Mouse (Mus musculus): ENCODE results near the gene Arhgef12.
"Not testable (repeated sequence)": the region's sequence is repeated elsewhere in the genome, so short reads cannot be mapped to it uniquely, and the experiment has no call there.

Gene Arhgef12

GRCm38 (mm10) chr9:43107187-43107517 is at the start of gene Arhgef12:
Gene Arhgef12, minus strand, starts transcription at chr9:43107239.
- DNase-seq (ENCODE audit: low read depth) = peak; percentile 84

GRCm38 (mm10) chr9:43155960-43156359 is 48.9 kb upstream of the Arhgef12 start:
- DNase-seq (ENCODE audit: low read depth) = no peak

GRCm38 (mm10) chr9:43151779-43152178 is 44.7 kb upstream of the Arhgef12 start:
- DNase-seq (ENCODE audit: low read depth) = no peak

- no peak for DNase-seq (ENCODE audit: low read depth)
Measured at GRCm38 (mm10) chr9:43150957-43151356, 43.9 kb upstream of the Arhgef12 start.

GRCm38 (mm10) chr9:43150075-43150474 is 43.0 kb upstream of the Arhgef12 start:
- DNase-seq (ENCODE audit: low read depth) = peak; percentile 6

- DNase-seq (ENCODE audit: low read depth) = no peak
Measured at GRCm38 (mm10) chr9:43149498-43149897, 42.5 kb upstream of the Arhgef12 start.

- DNase-seq (ENCODE audit: low read depth) = peak; percentile 62
Measured at GRCm38 (mm10) chr9:43145196-43145595, 38.2 kb upstream of the Arhgef12 start.

GRCm38 (mm10) chr9:43144206-43144810 is 37.3 kb upstream of the Arhgef12 start:
- DNase-seq (ENCODE audit: low read depth) = peak; percentile 52

- peak; percentile 82 for DNase-seq (ENCODE audit: low read depth)
Measured at GRCm38 (mm10) chr9:43141839-43142238, 34.8 kb upstream of the Arhgef12 start.

- DNase-seq (ENCODE audit: low read depth) = no peak
Measured at GRCm38 (mm10) chr9:43133525-43133924, 26.5 kb upstream of the Arhgef12 start.

- no peak for DNase-seq (ENCODE audit: low read depth)
Measured at GRCm38 (mm10) chr9:43132380-43132779, 25.3 kb upstream of the Arhgef12 start.

GRCm38 (mm10) chr9:43131940-43132339 is 24.9 kb upstream of the Arhgef12 start:
- no peak for DNase-seq (ENCODE audit: low read depth)

GRCm38 (mm10) chr9:43130684-43131083 is 23.6 kb upstream of the Arhgef12 start:
- peak; percentile 6 for DNase-seq (ENCODE audit: low read depth)

- peak; percentile 63 for DNase-seq (ENCODE audit: low read depth)
Measured at GRCm38 (mm10) chr9:43127101-43127787, 20.2 kb upstream of the Arhgef12 start.

GRCm38 (mm10) chr9:43122379-43122778 is 15.3 kb upstream of the Arhgef12 start:
- peak; percentile 37 for DNase-seq (ENCODE audit: low read depth)

GRCm38 (mm10) chr9:43121948-43122347 is 14.9 kb upstream of the Arhgef12 start:
- not testable (repeated sequence) for DNase-seq (ENCODE audit: low read depth)

- DNase-seq (ENCODE audit: low read depth) = no peak
Measured at GRCm38 (mm10) chr9:43116997-43117336, 9.9 kb upstream of the Arhgef12 start.

- no peak for DNase-seq (ENCODE audit: low read depth)
Measured at GRCm38 (mm10) chr9:43116134-43116996, 9.3 kb upstream of the Arhgef12 start, which contains the start of gene Tmem136. Gene Tmem136, minus strand, starts transcription at chr9:43116570.

GRCm38 (mm10) chr9:43115431-43116133 is 8.5 kb upstream of the Arhgef12 start:
- no peak for DNase-seq (ENCODE audit: low read depth)

- DNase-seq (ENCODE audit: low read depth) = peak; percentile 46
Measured at GRCm38 (mm10) chr9:43114833-43115232, 7.8 kb upstream of the Arhgef12 start.

- no peak for DNase-seq (ENCODE audit: low read depth)
Measured at GRCm38 (mm10) chr9:43110286-43110980, 3.4 kb upstream of the Arhgef12 start.

GRCm38 (mm10) chr9:43109125-43109524 is 2.1 kb upstream of the Arhgef12 start:
- DNase-seq (ENCODE audit: low read depth) = no peak

Measured in NIH3T3 (cell line).